Mouse (Mus musculus): ENCODE results near the gene Gpr15.

Gpr15 gene

DNA sequence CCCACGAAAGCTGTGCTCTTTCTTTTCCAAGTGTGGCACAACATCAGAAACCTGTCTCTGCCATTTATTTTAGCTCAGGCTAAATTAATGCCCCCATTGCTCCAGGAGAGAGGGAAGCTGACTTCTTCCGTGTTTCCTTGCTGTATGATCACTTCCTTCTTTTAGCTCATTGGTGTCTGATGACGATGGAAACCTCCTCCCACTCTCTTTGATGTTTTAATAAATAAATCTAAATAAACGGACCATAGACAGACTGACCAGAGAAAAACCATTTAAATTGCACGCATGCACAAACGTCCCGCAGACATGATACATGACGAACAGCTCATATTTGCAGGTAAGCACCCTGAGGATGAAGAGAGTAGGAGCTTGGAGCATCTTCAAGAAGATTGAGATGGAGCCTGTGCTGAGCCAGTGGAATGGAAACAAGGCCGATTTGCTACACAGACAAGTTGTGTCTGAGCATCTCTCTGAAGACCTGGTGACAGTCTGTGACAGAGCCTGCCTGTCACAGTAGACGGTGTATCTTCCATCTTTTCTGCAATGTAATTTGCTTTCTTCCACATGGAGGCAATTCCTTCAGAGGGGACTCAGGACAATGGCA, 16.4 kb downstream of the Gpr15 start:
- no peak for DNase-seq (ENCODE audit: low spot score in 2 of 2)

DNA sequence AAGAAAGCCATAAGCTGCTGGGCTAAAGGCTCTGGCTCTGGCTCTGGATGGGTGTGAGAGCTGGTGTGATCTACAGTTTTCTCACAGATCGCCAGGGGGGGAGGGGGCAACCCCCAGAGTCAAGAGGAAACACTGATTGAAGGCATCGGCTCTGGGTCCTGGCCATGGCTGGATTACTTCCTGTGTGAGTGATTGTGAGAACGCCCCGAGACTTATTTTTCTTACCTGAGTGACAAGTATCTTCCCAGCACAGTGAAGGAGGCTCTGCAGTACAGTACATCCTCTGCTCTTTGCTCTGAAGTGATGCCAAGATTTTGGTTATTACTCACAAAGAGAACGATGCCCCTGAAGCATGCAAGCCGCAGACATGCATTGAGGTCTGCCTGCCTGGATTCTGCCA, 17.1 kb downstream of the Gpr15 start:
- DNase-seq (ENCODE audit: low spot score in 2 of 2), result no peak

GRCm38 (mm10) chr16:58700816-58701424, 17.9 kb downstream of the Gpr15 start:
- DNase-seq (ENCODE audit: low spot score in 2 of 2), result no peak

GRCm38 (mm10) chr16:58700174-58700573, 18.7 kb downstream of the Gpr15 start:
- DNase-seq (ENCODE audit: low spot score in 2 of 2), result no peak

GRCm38 (mm10) chr16:58697261-58697660, 21.6 kb downstream of the Gpr15 start:
- DNase-seq (ENCODE audit: low spot score in 2 of 2), result no peak

- no peak for DNase-seq (ENCODE audit: low spot score in 2 of 2)
Measured at GRCm38 (mm10) chr16:58696796-58697195, 22.1 kb downstream of the Gpr15 start.

DNA sequence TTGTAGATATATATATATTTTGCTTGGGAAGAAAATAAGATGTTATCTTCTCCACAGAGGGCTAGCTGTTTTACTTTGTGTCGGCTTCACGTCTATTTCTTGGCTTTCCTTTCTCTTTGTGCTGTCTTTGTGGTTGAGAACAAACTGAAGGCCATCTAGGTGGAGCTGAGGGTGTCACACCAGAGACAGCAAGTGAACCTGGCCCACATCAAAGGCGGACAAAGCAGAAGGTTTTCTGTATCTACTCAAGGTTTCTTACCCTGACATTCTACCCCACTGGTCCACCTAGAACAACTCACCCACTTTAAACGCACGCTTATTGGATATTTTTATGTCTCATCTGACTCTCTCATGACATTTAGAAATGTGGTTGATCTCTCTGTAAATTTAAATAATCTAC, 24.8 kb downstream of the Gpr15 start:
- DNase-seq (ENCODE audit: low spot score in 2 of 2), result no peak

DNA sequence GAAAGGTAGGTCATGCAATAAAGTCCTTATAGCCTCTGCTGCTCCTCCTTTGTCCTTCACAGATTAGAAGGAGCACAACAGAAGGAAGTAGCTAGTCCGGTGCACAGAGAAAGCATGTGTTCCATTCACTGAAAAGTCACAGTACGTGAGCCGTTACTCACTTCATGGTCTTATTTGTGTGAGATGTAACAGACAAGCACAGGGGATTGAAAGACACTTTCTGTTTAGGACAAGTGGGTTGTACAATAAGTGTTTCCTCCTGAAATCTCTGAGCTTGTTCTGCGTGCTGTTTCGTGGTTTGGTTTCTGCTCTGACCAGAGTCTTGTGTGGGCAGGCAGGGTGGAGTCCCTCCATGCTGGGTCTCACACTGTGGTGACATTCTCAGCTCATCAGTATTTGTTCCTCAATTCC, 28.5 kb downstream of the Gpr15 start:
- DNase-seq (ENCODE audit: low spot score in 2 of 2), result peak in 1 of 2 experiments; percentile 27

DNA sequence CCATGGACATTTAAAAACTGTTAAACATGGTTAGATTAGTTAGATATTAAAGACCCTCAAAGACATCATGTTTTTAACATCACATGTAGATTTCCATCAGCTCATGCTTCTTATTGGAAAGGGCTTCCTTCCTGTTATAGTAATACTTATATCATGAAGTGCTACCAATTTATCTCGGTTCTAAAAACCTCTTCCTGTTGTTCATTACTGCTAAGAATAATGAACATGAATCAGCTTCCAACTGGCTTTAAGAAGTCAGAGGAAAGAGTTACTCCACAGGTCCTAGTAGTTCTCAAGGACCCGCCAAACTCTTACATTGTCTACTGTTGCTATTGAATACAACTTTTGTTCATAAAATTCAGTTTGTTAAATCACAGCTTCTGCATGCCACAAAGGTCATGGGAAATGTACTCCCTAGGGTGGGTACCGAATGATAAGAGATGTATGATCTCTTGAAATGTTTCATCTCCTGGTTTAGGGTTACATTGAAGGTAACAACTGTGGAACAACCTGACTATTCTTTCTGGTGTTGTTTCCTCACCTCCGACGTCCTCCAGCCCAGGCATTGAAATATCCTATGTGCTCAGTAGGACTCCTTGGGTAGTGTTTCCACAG, 29.2 kb downstream of the Gpr15 start:
- no peak for DNase-seq (ENCODE audit: low spot score in 2 of 2)

DNA sequence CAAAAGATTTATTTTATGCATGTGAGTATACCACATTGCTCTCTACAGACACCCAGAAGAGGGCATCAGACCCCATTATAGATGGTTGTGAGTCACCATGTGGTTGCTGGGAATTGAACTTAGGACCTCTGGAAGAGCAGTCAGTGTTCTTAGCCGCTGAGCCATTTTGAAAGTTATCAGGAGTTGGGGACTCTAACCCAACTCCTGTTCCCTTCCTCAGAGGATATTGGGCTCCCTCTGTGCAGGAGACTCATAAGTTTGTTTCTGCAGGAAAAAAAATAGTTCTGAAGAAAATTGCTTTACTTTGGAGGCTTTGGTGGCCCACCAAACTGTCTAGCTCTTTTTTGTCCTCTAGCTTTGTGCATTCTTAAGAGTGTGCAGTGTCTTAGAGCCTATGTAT, 30.3 kb downstream of the Gpr15 start:
- no peak for DNase-seq (ENCODE audit: low spot score in 2 of 2)

DNA sequence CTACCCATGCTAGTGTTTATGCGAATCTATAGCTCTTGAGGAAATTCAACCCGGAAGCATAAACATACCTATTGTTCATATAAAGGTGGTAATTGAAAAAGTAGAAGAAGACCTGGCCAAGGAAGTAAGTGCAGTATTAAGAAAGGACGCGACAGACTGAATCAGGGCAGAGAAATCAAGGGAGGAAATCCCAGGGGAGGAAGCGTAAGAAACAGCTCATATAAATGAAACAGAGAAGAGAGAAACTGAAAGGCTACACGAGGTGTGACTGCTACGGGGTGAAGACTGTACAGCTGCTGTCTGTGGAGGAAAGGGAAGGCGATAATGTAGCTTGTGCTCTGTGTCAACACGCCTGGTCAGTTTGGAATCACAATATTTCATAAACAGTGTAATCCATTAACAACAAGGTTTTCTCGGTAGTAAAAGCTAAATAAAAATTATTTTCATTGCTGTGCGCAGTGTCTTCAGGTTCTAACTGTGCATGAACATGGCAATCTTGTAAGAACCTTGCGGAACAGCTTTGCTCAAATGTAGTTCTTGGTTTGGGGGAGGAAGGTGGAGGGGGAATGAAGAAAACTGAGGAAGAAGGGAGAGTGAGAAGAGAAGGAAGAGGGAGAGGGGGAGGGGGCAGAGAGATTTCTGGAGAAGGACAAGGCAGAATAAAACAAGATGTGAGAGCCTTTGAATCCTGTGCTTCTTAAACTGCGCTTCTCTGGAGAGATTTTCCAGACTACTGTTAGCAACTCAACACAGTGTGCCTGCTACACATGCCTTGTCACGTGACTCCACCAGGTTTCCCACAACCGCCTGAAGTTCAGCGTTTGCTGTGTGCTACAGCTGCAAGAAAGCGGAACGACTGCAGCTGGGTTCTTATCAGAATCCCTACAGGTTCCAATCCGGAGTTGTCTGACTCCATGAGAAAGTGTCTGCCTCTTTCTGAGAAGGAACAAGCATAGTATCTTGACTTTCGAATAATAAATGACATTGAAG, 33.0 kb downstream of the Gpr15 start:
- DNase-seq (ENCODE audit: low spot score in 2 of 2), result no peak

DNA sequence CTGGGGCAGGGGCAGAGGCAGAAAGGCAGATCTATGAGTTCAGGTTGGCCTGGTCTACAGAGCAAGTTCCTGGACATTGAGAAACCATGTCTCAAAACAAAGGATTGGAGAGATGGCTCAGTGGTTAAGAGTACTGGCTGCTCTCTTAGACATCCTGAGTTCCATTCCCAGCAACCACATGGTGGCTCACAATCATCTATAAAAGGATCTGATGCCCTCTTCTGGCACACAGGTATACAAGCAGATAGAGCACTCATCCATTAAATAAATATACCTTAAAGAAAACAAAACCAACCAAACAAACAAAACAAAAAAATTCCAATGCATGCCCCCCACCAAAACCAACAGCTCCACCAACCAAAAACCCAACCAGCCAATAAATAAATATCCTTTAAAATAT, 34.3 kb downstream of the Gpr15 start:
- no peak for DNase-seq (ENCODE audit: low spot score in 2 of 2)

DNA sequence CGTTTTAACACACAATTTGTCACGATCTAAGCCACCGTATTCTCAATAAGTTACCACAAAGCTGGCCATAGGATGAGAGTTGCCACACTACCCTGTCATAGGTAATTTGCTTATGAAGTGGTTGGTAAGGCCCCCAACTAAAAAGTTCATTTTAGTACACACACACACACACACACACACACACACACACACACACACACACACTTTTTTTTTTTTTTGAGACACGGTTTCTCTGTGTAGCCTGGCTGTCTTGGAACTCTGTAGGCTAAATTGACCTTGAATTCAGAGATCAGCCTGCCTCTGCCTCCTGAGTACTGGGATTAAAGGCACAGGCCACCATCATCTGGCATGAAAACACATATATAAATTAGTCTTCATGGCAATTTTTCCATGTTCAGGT, 35.0 kb downstream of the Gpr15 start:
- DNase-seq (ENCODE audit: low spot score in 2 of 2), result no peak

GRCm38 (mm10) chr16:58682870-58683269, 36.0 kb downstream of the Gpr15 start:
- no peak for DNase-seq (ENCODE audit: low spot score in 2 of 2)

DNA sequence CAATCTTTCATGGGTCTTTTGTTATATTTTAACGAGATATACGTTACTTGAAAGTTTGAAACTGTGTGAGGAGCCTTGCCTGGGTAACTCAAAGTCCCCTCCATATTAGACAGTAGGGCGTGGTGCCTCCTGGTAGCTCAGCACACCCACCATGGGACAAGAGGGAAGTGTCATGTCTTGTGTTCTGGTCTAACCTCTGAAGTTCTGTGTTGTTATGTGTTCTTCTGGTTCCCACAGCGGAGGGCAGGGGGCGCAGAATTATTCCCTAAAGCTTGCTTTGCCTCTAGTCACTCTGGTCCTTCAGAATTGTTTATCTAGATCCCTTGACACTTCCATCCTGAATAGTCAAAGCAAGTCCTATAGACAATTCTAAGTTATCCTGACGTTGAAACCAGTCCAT, 36.8 kb downstream of the Gpr15 start:
- no peak for DNase-seq (ENCODE audit: low spot score in 2 of 2)

- DNase-seq (ENCODE audit: low spot score in 2 of 2), result no peak
Measured at GRCm38 (mm10) chr16:58678660-58679059, 40.2 kb downstream of the Gpr15 start.

GRCm38 (mm10) chr16:58677491-58677890, 41.4 kb downstream of the Gpr15 start:
- no peak for DNase-seq (ENCODE audit: low spot score in 2 of 2)

GRCm38 (mm10) chr16:58676633-58677032, 42.2 kb downstream of the Gpr15 start:
- no peak for DNase-seq (ENCODE audit: low spot score in 2 of 2)

GRCm38 (mm10) chr16:58676156-58676555, 42.7 kb downstream of the Gpr15 start:
- no peak for DNase-seq (ENCODE audit: low spot score in 2 of 2)

DNA sequence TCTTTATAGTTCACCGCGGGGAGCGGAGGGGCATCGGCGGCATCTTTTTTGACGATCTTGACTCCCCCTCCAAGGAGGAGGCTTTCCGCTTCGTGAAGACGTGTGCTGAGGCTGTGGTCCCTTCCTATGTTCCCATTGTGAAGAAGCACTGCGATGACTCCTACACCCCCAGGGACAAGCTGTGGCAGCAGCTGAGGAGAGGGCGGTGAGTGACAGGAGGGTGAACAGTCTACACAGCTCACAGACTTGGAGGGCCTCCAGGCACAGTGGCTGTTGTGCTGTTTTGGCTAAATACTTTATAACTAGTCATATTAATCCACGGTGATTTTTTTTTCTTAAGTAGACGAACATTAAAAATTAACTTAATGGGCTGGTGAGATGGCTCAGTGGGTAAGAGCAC, 43.6 kb downstream of the Gpr15 start:
- no peak for DNase-seq (ENCODE audit: low spot score in 2 of 2)

GRCm38 (mm10) chr16:58673811-58674410, 45.0 kb downstream of the Gpr15 start:
- no peak for DNase-seq (ENCODE audit: low spot score in 2 of 2)

DNA sequence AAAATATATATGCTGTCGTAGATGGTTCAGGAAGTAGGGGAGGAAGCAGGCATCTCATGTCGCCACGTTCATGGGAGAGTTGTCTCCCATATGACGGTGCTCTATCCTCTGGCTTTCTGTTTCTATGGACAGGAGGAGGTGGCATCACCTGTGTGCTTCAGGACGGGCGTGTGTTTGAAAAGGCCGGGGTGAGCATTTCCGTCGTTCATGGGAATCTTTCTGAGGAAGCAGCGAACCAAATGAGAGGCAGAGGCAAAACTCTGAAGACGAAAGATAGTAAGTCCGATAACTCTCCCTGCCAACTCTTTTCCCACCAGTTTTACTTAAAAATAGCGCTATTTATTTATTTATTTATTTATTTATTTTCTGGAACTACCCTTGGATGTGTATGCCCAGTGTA, 46.5 kb downstream of the Gpr15 start:
- peak in 1 of 2 experiments; percentile 20 for DNase-seq (ENCODE audit: low spot score in 2 of 2)

Data from spleen, postnatal 10 days (tissue).